Comparison of ENCODE assay signal across 8 mouse cellular contexts in the genomic region with DNA sequence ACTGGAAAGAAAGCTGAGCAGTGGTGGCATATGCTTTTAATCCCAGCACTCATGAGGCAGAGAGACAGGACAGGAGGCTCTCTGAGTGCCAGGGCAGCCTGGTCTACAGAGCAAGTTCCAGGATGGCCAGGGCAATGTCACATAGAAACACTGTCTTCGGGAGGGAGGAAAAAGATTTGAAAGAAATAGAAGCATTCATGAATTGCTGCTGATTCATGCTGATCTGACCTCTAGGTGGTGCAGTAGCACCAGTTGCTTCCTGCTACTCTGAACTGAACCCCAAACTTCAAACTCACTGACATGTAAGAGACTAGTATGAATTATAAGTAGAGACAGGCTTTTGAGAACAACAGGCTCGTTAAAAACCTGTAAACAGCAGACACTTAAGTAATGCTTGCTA. TPM values are rescaled to one million over a fixed set of nuclear protein-coding genes. Genes with fewer than 3 reads are reported as not detected.
DNase-seq lines count a peak whose midpoint lies in the region; ATAC-seq lines count a peak whose summit lies in the region.

No protein-coding gene starts in this region.

- ATAC-seq in inflammation-experienced regulatory T-cells, adult 6 months: peak; percentile 50
- peak; percentile 67; the same call in 1 of the 2 replicates for ATAC-seq in neutrophil, adult 5-6 weeks (ENCODE audit: extremely low read depth, insufficient number of reproducible peaks, low FRiP score, poor library complexity, severe bottlenecking)

- peak; percentile 60 for DNase-seq in gastrocnemius, adult 18-20 months (ENCODE audit: low spot score)
- DNase-seq in gastrocnemius, postnatal 4 days (ENCODE audit: low spot score in 2 of 2): no peak
- peak; percentile 26 to 37 for DNase-seq in spleen, postnatal 36 days (ENCODE audit: low spot score in 2 of 2)
- DNase-seq in spleen, adult 12 weeks (ENCODE audit: low spot score): no peak
- DNase-seq in MN1 (ENCODE audit: low spot score): no peak
- no peak for DNase-seq in left cerebral cortex, adult 8-10 months (ENCODE audit: low spot score in 2 of 2)

RNA-seq across cellular contexts. Expression of a gene that starts 18.4 kb away (rescaled TPM):
- 10 to 100 TPM; 30.3 to 39.0 TPM for total RNA-seq in gastrocnemius, adult 18-20 months (2021)
- 10 to 100 TPM; 36.7 to 43.8 TPM for total RNA-seq in gastrocnemius, postnatal 4 days (2021)
- polyA plus RNA-seq in inflammation-experienced regulatory T-cells, adult 6 months (2017; shearing (Covaris generic)): 10 to 100 TPM; 16.4 to 18.6 (median 17.1) TPM
- total RNA-seq in neutrophil, adult 5-6 weeks (2017): 67.2 and 70.1 TPM in 2 replicates
- total RNA-seq in left cerebral cortex, adult 8-10 months (2022): 10 to 100 TPM; 44.9 to 46.7 (median 46.1) TPM

RNA-seq across cellular contexts. Expression of a gene that starts 24.6 kb away (rescaled TPM):
- total RNA-seq in gastrocnemius, adult 18-20 months (2021): 1 to 10 TPM; 9.3 to 9.4 TPM
- 1 to 10 TPM; 3.4 to 5.6 TPM for total RNA-seq in gastrocnemius, postnatal 4 days (2021)
- polyA plus RNA-seq in inflammation-experienced regulatory T-cells, adult 6 months (2017; shearing (Covaris generic)): 1 to 10 TPM; 1.4 to 4.3 (median 3.5) TPM
- total RNA-seq in neutrophil, adult 5-6 weeks (2017): 1.0 and 1.2 TPM in 2 replicates
- total RNA-seq in left cerebral cortex, adult 8-10 months (2022): 10 to 100 TPM; 13.7 to 15.9 (median 14.6) TPM

RNA-seq across cellular contexts. Expression of a gene that starts 24.7 kb away (rescaled TPM):
- 1 to 10 TPM; 4.8 to 6.1 TPM for total RNA-seq in gastrocnemius, adult 18-20 months (2021)
- total RNA-seq in gastrocnemius, postnatal 4 days (2021): 10 to 100 TPM in 1 of 2 experiments, 1 to 10 TPM in 1; 8.6 to 10.5 TPM
- 1 to 10 TPM in 1 of 3 experiments, under 1 TPM in 2; 0.83 to 1.0 (median 0.99) TPM for polyA plus RNA-seq in inflammation-experienced regulatory T-cells, adult 6 months (2017; shearing (Covaris generic))
- total RNA-seq in neutrophil, adult 5-6 weeks (2017): 4.8 and 5.5 TPM in 2 replicates
- 10 to 100 TPM in 2 of 4 experiments, 1 to 10 TPM in 2; 9.4 to 11.4 (median 10.4) TPM for total RNA-seq in left cerebral cortex, adult 8-10 months (2022)

Comparison
In these comparisons a context has a peak if more than half of its experiments do, and no peak if none do; other contexts are left out.
1. DNase-seq: peak in gastrocnemius, adult 18-20 months (single experiment) and spleen, postnatal 36 days (2 of 2); none in gastrocnemius, postnatal 4 days (0 of 2), spleen, adult 12 weeks (single experiment), MN1 (single experiment) and left cerebral cortex, adult 8-10 months (0 of 2).